Mouse (Mus musculus) left cerebral cortex, postnatal 36 days (tissue): ENCODE measurements around the gene Gm49378. TPM values are rescaled to one million over a fixed set of nuclear protein-coding genes. Genes with fewer than 3 reads are reported as not detected.
A peak's percentile ranks its signal among the peaks of the same experiment; 100 is the strongest.

Experiments used
- DNase-seq, 2 experiments: peaks; one replicate each; pipeline ENCODE4 v3.0.0; 2021 to 2022; ENCODE audit warnings: low spot score in 2 of 2, mixed read lengths in 1 of 2
- intact Hi-C: fragments of 180-260 bp; cut with DNase I; formaldehyde crosslinking; loops from one replicate; pipeline ENCODE4 v1.15.1; 2025
- total RNA-seq, 2 experiments: library from RNA; stranded (reverse); gene quantifications; 2 replicates each; pipeline ENCODE4 v1.2.3; 2021

Gm49378 gene
- 1 to 10 TPM in 1 of 2 experiments, under 1 TPM in 1; 0.84 to 4.9 TPM for total RNA-seq

DNA sequence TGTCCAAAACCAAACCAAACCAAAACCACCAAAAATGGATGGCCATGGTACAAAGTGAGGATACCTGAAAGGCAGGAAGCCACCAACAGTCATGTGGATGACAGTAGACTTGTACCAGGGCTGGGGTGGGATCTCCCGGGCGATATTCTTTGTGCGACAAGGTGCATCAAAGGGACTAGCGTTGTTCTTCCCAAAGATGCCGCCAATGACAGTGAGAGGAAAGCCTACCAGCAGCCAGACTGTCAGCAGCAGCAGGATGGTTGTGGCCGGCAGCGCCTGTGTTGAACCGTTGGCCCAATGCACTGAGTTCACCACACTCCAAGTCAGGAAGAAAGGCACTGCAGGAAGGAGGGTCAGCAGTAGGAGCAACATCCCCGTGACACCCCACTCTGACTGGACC, at the start of gene Gm49378:
Gene Gm49378, minus strand, starts transcription at position 101 of the 400 bp plus-strand sequence.
- intact Hi-C loops: no loop called here

DNA sequence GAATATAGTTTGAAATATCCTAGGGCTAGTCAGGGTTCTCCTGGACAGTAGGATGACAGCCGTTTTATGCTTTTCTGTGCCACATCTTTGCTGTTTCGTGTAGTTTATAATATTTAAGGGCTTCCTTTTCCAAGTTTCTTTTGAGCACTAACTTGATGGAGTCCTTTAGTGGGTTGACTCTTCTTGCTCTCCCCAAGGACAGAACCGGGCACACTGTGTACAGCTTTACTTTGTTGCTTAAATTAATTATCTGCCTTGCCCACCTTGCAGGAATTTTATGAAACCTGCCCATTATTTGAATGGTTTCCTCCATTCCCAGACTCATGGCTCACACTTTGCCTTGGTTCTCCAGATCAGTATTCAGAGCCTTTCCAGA, 44.4 kb upstream of the Gm49378 start:
- no peak for DNase-seq
- intact Hi-C loops: loop anchor here (1.0 to 2.0 kb wide), 2 partner anchors 41 to 63 kb away; partner anchors contain the start of genes Dhrs1, Nop9 and Rabggta

More for the DNA sequence above, at the start of gene Gm49378:
- no peak for DNase-seq

DNA sequence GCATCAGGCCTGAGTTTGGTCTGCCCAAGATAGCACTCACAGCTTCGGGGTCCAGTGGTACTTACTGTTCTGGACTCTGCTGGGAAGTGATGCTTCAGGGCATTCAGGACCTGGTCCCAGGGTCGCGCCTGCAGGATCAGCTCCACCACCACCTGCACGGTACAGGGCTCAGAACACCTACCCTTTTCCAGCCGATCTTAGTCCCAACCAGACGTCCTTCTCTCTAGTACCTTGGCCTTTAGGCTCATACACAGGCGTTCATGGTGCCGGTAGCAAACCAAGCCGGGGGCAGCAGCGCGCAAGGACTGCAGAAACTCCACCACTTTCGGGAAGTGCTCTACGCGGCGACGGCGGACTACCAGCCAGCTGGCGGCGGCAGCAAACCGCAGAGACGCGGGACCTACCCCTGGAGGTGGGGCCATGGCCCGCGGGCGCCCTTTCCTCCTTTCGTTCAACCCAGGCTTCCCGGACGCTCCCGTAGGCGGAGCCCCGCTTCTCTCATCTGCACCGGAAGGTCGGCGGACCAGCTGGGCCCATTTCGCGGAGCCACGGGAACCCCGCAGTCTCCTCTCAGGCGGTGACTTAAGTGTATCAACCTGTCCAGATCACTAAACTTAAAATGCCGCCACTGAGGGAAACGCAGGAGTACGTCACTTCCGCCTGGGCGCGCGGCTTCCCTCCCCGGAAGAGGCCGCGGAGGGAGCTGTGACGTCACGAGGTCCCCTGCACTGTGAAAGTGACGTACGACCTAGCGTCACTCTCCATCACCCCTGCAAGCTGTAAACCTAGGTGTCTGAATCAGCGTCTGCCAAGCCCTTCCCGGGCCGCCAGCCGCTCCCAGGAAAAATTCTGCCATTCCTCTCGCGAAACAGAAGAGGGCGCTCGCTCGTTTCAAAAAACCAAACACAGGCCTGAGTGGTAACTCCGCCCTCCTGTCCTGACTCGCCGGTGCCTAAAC, 43.7 kb upstream of the Gm49378 start, which contains the start of gene Tinf2:
Gene Tinf2, minus strand, starts transcription at position 661 of the 958 bp plus-strand sequence.
- intact Hi-C loops: loop anchor here (1.0 to 2.0 kb wide), 2 partner anchors 41 to 64 kb away; partner anchors contain the start of genes Dhrs1, Nop9 and Rabggta

GRCm38 (mm10) chr14:55677615-55678014, 39.9 kb upstream of the Gm49378 start:
- intact Hi-C loops: no loop called here
- no peak for DNase-seq

More for the DNA sequence above, 43.7 kb upstream of the Gm49378 start, which contains the start of gene Tinf2:
- DNase-seq: peak; percentile 94 to 95

- intact Hi-C loops: no loop called here
- DNase-seq: no peak
Observed at GRCm38 (mm10) chr14:55672741-55673060, 35.0 kb upstream of the Gm49378 start.

DNA sequence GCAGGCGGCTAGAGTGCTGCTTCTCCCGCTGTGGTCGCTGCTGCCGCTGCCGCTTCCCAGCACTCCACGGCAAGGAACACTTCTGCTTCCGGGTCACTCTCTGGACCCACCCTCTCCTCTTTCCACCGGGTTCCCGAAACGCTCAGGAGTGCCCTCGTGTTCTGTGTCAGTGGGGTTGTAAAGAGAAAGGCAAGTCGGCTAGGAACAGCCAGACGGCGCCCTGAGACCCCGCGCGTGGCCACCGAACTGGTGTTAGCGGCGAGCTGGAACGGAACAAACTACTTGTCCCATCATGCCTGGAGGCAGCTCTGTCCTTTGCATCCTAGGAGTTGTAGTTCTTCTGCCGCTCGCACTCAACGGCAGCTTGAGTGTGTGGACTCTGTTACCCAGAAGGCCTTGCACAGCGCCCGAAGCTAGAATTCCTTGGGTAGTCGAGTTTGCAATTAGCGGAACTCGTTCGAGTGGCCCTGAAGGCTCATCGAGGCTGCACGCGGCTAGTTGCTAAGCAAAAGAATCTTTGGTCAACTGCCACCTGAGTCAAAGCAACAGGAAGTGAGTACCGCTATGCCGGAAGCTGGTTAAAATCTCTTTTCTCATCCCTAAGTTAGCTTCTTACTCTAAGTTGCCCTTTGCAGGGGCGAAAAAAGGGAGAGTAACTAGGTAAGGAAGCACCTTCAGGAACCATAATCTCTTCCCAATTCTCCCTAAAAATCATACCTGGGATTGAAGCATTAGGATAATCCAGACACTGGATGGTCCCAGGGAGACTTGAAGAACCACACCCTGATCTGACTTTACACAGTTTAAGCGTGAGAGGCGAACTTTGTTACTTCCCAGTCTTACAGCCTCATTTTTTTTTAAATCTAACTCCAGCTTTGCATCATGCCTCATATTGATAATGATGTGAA, 34.4 kb upstream of the Gm49378 start, which contains the start of the genes Gmpr2 and Nedd8:
Gene Gmpr2, plus strand, starts transcription at position 109 of the 908 bp plus-strand sequence.
Gene Nedd8, minus strand, starts transcription at position 292 of the 908 bp plus-strand sequence.
- DNase-seq: peak; percentile 94 to 96
- intact Hi-C loops: no loop called here

DNA sequence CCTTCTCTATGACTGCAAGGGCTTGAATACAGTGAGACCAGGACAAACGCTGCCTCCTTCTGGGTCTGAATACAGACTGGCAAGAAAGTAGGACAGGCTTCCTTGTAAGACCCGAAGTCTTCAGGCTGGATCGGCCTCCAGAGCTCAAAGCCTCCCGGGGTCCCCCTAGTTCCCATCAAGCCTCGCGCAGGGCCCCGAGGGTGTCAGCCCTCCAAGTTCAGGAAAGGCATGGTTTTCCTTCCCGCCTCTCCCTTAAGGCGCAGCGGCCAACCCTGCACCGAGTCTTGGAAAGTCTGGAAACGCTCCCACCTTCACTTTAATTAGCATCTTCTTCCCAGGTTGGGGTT, 33.8 kb upstream of the Gm49378 start:
- intact Hi-C loops: no loop called here
- DNase-seq: no peak

DNA sequence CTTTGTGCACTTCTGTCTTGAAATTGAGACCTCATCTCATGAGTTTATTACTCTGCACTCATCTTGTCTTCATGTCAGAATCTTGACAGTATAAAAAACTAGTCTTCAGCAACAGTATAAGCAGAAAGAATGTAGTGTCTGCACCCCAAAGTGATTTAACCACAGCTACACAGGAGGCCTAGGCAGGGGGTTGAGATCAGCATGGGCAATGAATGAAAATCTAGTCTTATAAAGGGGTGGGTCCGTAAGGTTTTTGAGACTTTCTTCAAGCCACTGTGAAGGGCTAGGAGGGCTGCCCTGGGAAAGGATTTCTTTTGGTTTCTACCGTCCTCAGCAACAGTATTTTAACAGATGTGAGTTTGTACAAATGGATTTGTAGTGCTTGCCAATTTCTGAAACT, 22.9 kb upstream of the Gm49378 start:
- intact Hi-C loops: no loop called here
- DNase-seq: no peak

- DNase-seq: peak; percentile 84 to 86
- intact Hi-C loops: no loop called here
Observed at GRCm38 (mm10) chr14:55659960-55660573, 22.4 kb upstream of the Gm49378 start, which contains the start of gene Mdp1. Gene Mdp1 (minus strand): TSS chr14:55660508.

DNA sequence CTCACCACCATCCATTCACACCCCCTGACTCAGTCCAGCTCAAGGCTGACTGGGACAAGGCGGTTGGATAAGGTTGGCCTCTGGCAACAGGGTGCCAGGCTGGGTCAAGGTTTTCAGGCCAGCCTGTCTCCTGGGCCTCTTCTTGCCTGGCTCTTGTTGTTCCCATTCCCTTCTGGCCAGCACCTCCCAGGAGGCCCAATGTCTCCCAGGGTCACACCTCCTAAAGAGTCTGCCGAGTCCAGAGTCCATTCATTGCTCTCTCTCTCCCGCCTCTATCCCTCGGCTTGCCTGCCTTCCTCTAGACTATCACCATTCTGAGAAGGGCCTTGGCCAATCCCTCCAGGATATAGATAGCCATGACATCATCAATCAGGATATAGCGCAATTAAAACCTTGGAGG, 20.3 kb upstream of the Gm49378 start:
- DNase-seq: no peak
- intact Hi-C loops: no loop called here

DNA sequence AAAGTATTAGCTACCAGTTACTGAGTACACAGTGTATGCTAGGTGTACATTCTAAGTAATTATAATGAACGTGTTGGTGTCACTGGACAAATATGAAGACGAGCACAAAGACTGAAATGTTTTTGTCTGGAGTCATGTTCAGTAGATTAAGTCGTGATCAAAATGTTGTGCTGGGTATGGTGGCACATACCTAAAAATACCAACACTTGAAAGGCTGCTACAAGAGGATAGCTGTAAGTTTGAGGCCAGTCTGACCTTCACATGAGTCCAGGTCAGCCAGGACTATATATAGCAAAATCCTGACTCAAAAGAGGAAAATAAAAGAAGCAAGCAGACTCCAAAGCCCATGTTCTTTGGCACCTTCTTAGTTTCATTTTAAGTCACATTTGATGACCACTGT, 19.2 kb upstream of the Gm49378 start:
- intact Hi-C loops: no loop called here
- no peak for DNase-seq

DNA sequence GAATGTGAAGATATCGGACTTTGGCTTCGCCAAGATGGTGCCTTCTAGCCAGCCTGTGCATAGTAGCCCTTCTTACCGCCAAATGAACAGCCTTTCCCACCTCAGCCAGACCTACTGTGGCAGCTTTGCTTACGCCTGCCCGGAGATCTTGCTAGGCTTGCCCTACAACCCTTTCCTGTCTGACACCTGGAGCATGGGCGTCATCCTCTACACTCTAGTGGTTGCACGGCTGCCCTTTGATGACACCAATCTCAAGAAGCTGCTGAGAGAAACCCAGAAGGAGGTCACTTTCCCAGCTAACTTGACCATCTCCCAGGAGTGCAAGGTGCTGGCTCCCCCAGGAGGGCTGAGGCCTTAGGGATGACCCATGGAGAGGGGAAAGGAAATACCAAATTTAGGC, 13.8 kb upstream of the Gm49378 start:
- intact Hi-C loops: no loop called here

GRCm38 (mm10) chr14:55649884-55650283, 12.2 kb upstream of the Gm49378 start, which contains the start of gene Tssk4:
Gene Tssk4 (plus strand): TSS chr14:55650184.
- intact Hi-C loops: no loop called here
- DNase-seq: no peak

More for the DNA sequence above, 13.8 kb upstream of the Gm49378 start:
- no peak for DNase-seq

DNA sequence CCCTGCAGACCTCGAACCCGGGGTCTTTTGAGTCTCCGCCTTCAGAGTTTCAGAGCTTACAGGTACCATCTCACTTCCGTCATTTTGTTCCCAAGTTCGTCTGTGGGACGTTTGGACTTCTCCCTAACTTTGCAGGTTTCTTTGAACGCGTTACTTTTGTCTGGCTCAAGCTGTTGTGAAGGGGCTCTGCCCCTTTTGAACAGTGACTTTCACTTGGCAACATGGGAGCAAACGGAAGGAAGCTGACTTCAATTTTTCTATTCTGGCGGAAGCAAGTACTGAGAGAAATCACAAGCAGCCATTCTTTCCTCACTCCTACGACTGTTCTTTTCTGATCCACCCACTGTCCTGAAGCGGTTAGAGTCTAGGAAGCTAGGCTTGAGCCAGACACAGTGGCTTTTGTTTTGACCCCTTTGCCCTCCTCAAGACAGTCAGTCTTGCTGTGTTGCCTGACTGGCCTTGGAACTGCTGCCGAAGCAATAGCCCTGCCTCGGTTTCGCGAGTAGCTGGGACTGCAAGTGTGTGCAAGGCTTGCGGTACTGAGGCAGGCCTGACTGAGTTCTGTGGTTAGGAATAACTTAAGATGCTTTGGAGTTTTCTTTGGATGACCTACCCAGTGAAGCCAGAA, 6.7 kb upstream of the Gm49378 start:
- DNase-seq: no peak
- intact Hi-C loops: no loop called here

DNA sequence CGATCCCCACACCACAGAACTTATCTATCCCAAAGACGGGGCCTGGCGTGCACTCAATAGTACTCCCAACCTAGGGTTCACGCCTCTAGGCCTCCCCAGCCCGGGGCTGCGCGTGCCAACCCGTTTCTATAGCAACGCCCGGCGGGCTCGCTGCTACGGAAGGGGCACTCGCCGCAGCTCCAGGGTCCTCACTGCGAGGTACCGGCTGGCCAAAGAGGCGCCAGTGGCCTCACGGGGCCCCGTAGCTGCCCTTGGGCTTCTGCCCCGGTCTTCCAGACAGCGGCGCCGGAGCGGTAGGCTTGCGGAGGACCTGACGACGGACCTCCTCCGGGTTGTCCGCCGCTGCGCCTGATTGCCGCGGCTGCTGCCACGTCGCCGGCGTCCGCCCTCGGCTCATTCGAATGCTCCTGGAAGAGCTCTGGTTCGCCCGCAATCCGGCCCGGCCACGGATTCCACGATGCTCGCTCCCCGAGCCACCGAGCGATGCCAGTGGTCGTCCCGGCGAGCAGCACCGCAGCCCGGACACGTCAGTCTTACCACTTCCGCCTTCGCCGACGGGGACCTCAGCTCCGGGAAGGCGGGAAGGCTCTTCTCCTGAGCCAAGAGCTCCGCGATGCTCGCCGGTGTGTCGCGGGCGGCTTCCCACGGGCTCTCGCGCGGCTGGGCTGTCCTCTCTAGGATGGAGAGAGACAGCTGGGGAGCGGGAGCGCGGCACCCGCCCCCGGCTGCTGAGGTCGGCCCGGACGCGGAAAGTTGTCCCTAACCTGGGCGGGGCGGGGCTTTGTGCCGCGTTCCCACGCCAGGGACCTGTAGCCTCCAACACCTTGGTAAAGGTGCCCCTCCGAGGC, 5.6 kb upstream of the Gm49378 start, which contains the start of gene Tm9sf1:
Gene Tm9sf1, minus strand, starts transcription at position 747 of the 848 bp plus-strand sequence.
- DNase-seq: peak; percentile 93 to 94
- intact Hi-C loops: no loop called here

GRCm38 (mm10) chr14:55642679-55643059, 5.0 kb upstream of the Gm49378 start:
- no peak for DNase-seq
- intact Hi-C loops: no loop called here

DNA sequence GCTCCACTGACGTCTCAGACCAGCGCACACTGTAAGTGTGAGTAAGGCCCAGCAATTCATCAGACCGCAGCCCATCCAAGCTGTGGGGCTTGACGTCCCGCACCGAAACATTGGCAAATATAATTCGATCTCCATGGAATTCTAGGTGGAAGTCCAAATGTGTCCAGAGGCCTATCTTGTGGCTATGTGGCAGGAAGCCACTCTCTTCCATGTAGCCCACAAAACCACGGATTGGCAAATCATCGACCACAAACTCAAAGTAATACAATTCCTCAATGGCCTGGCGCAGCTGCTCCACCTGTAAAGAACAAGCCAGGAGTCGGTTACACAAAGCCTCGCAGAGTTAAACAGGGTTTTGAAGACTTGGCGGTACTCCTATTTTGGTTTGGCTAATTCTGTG, 3.6 kb upstream of the Gm49378 start:
- intact Hi-C loops: no loop called here
- DNase-seq: no peak

- DNase-seq: no peak
- intact Hi-C loops: no loop called here
Observed at GRCm38 (mm10) chr14:55640816-55641215, 3.1 kb upstream of the Gm49378 start.
